Mouse (Mus musculus): ENCODE data around the gene Arrdc2. TPM values are rescaled to one million over a fixed set of nuclear protein-coding genes. Genes with fewer than 3 reads are reported as not detected.
A peak's percentile ranks its signal among the peaks of the same experiment; 100 is the strongest.

Arrdc2 gene
- polyA plus RNA-seq, 1 experiment = 30.6 TPM

DNA sequence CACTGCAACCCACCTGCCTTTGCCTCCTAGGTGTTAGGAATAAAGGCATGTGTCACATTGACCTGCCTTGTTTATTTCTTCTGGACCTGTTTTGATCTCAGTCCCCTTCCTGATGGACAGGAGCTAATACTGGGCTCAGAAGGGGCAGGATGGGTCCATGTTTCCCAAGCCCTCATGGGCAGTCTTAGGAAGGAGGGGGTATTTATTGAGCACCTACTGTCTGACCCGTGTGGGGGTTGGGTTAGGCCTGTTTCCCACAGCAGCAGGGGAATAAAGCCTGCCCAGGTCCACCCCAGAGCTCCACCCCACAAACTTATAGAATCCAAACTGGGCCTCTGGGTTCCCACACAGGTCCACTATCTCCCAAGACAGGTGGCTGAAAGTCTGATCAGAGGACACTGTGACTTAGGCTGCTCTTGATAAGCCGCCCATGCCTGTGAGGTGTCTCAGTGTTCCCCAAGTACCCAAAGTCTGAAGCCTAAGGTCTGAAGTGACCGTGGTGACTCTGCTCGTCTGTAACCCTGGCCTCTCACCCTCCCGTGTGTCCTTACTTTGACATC lies 3.8 kb upstream of the Arrdc2 start:
- Histone ChIP-seq H3K4me3 (replicated peaks) (no peak overlapping the region), H3K4me1 (peaks cover 39% of the 10 kb centered on the region), H3K36me3 (replicated peaks; ENCODE audit: low read length) (no peaks in the 10 kb centered on the region), H3K9me3 (no peaks in the 10 kb centered on the region), H3K27me3 (replicated peaks) (peaks cover 29% of the 10 kb centered on the region)
- no peak for TF ChIP-seq GATA1 (IDR thresholded peaks at IDR 0.05; ENCODE audit: borderline replicate concordance, low read length)
- TF ChIP-seq FLI1 (IDR thresholded peaks at IDR 0.05; ENCODE audit: low read length) = no peak

GRCm38 (mm10) chr8:70842484-70842883 lies 3.0 kb upstream of the Arrdc2 start:
- Histone ChIP-seq H3K4me1 (peaks cover 40% of the 10 kb centered on the region), H3K27me3 (replicated peaks) (peaks cover 21% of the 10 kb centered on the region), H3K36me3 (replicated peaks; ENCODE audit: low read length) (peaks cover 2% of the 10 kb centered on the region), H3K4me3 (replicated peaks) (no peak overlapping the region), H3K9me3 (no peaks in the 10 kb centered on the region)
- TF ChIP-seq FLI1 (IDR thresholded peaks at IDR 0.05; ENCODE audit: low read length) (no peak), GATA1 (IDR thresholded peaks at IDR 0.05; ENCODE audit: borderline replicate concordance, low read length) (no peak)

DNA sequence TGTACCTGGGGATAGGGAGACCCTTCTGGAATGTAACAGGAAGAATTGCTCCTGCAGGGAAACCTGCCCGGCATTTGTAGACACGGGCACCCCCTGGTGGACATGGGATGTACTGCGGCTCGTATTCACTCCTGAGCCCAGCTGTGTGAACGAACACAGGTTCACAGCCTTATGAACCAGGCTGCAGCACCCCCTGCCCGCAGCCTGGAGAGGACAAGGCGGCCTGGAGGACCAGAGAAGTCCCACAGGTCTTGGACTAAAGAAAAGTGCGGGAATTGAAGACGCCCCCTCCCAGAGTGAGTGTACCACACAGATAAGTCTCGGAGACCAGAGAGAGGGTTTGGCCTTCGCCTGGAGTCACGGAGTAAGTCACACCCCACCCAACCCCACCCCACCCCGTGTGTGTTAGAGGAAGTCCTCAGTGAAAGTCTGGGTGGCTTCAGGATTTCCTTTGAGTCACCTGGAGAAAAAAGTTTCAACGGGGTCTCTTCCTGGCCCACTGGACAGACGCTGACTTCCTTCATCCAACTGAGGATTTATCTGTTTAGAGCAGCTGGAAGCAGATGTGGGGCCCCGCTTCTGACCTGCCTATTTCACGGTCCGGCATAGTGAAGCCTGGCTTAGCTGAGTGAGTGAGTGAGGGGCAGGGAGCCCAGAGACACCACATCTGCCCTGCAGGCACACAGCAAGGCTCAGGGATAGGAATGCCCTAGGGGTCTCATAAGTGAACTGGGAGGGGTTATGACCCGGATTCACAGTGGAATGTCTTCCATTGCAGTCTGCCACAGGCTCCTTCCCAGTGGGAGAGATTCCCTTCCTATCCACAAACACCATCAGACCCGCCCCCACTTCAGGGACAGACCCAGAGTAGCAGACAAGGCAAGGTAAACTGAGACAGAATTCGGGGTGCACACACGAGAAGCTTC lies 1.9 kb upstream of the Arrdc2 start:
- Histone ChIP-seq H3K36me3 (replicated peaks; ENCODE audit: low read length) (peaks cover 13% of the 10 kb centered on the region), H3K27me3 (replicated peaks) (peaks cover 13% of the 10 kb centered on the region), H3K9me3 (no peaks in the 10 kb centered on the region), H3K4me3 (replicated peaks) (peak overlapping the region; percentile 50), H3K4me1 (peaks cover 48% of the 10 kb centered on the region)
- TF ChIP-seq GATA1 (IDR thresholded peaks at IDR 0.05; ENCODE audit: borderline replicate concordance, low read length) (no peak), FLI1 (IDR thresholded peaks at IDR 0.05; ENCODE audit: low read length) (no peak)

GRCm38 (mm10) chr8:70840590-70840989 lies 1.1 kb upstream of the Arrdc2 start:
- Histone ChIP-seq H3K4me1 (peaks cover 53% of the 10 kb centered on the region), H3K27me3 (replicated peaks) (peaks cover 8% of the 10 kb centered on the region), H3K9me3 (no peaks in the 10 kb centered on the region), H3K4me3 (replicated peaks) (no peak overlapping the region), H3K36me3 (replicated peaks; ENCODE audit: low read length) (peaks cover 21% of the 10 kb centered on the region)
- no peak for TF ChIP-seq GATA1 (IDR thresholded peaks at IDR 0.05; ENCODE audit: borderline replicate concordance, low read length)
- no peak for TF ChIP-seq FLI1 (IDR thresholded peaks at IDR 0.05; ENCODE audit: low read length)

- peak overlapping the region; percentile 93 for H3K4me3 ChIP-seq (replicated peaks)
- H3K36me3 ChIP-seq (replicated peaks; ENCODE audit: low read length) = peaks cover 38% of the 10 kb centered on the region
- H3K27me3 ChIP-seq (replicated peaks) = peaks cover 5% of the 10 kb centered on the region
- H3K4me1 ChIP-seq = peaks cover 59% of the 10 kb centered on the region
- H3K9me3 ChIP-seq = no peaks in the 10 kb centered on the region
- TF ChIP-seq GATA1 (IDR thresholded peaks at IDR 0.05; ENCODE audit: borderline replicate concordance, low read length) (no peak), FLI1 (IDR thresholded peaks at IDR 0.05; ENCODE audit: low read length) (no peak)
These were observed 689 bp downstream of the Arrdc2 start for GRCm38 (mm10) chr8:70838654-70839407.

DNA sequence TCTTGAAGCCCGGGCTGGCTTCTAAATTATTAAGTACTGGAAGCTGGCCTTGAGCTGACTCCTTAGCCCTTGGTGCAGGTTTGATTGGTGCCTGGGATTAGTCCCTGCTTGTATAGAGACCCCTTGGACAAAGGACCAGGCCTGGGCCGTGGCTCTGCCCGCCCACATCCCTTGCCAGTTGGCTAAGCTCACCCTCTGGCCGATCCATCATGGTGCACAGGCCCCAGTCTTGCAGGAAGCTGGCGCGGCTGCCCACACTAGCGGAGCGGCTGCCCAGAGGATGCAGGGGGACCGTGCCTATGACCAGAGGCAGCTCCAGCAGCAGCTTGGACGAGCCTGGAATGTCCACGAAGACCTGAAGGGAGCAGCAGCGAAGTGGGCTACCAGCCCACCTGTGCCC lies 2.9 kb downstream of the Arrdc2 start:
- TF ChIP-seq FLI1 (IDR thresholded peaks at IDR 0.05; ENCODE audit: low read length) (no peak), GATA1 (IDR thresholded peaks at IDR 0.05; ENCODE audit: borderline replicate concordance, low read length) (no peak)
- Histone ChIP-seq H3K36me3 (replicated peaks; ENCODE audit: low read length) (peaks cover 40% of the 10 kb centered on the region), H3K27me3 (replicated peaks) (peaks cover 4% of the 10 kb centered on the region), H3K9me3 (no peaks in the 10 kb centered on the region), H3K4me3 (replicated peaks) (peak overlapping the region; percentile 12), H3K4me1 (peaks cover 80% of the 10 kb centered on the region)

DNA sequence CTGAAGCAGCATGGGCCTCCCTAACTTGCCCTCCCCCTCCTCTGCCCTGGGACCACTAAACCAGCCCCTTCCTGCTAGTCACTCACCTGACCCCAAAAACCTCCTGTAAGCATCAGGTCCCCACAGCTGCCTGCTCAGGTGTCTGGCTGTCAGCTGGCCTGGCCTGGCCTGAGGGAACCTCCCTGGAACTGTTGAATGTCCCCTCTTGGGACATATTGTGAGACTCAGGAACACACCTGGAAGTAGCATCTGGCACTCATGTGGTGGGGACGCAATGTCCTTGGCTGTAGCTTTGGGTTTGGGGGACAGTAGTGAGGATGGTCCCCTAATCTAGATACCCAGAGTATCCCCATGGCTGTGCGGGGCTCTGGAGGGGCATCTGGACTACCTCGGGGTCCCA lies 5.4 kb downstream of the Arrdc2 start:
- Histone ChIP-seq H3K9me3 (no peaks in the 10 kb centered on the region), H3K27me3 (replicated peaks) (peaks cover 14% of the 10 kb centered on the region), H3K4me3 (replicated peaks) (no peak overlapping the region), H3K36me3 (replicated peaks; ENCODE audit: low read length) (peaks cover 40% of the 10 kb centered on the region), H3K4me1 (peaks cover 70% of the 10 kb centered on the region)
- no peak for TF ChIP-seq FLI1 (IDR thresholded peaks at IDR 0.05; ENCODE audit: low read length)
- no peak for TF ChIP-seq GATA1 (IDR thresholded peaks at IDR 0.05; ENCODE audit: borderline replicate concordance, low read length)

DNA sequence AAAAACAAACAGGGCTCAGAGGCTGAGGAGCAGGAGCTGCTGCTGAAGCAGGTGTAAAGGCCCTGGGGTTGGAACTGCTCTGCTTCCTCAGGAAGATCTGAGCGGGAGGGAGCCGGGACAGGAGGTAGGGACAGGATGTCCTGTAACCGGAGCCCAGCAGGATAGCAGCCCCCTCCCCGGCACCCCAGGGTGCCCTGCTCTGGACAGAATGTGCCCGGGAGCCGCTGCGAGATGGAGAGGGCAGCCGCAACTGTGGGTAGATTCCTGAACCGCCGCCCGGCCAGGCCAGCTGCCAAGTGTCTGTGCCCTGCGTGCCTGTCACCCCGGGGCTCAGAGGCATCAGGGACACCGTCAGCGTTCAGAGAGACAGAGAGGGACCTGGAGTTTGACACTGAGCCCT lies 6.0 kb downstream of the Arrdc2 start:
- Histone ChIP-seq H3K9me3 (no peaks in the 10 kb centered on the region), H3K4me3 (replicated peaks) (peak overlapping the region; percentile 62), H3K36me3 (replicated peaks; ENCODE audit: low read length) (peaks cover 40% of the 10 kb centered on the region), H3K4me1 (peaks cover 67% of the 10 kb centered on the region), H3K27me3 (replicated peaks) (peaks cover 15% of the 10 kb centered on the region)
- TF ChIP-seq FLI1 (IDR thresholded peaks at IDR 0.05; ENCODE audit: low read length) = no peak
- no peak for TF ChIP-seq GATA1 (IDR thresholded peaks at IDR 0.05; ENCODE audit: borderline replicate concordance, low read length)

DNA sequence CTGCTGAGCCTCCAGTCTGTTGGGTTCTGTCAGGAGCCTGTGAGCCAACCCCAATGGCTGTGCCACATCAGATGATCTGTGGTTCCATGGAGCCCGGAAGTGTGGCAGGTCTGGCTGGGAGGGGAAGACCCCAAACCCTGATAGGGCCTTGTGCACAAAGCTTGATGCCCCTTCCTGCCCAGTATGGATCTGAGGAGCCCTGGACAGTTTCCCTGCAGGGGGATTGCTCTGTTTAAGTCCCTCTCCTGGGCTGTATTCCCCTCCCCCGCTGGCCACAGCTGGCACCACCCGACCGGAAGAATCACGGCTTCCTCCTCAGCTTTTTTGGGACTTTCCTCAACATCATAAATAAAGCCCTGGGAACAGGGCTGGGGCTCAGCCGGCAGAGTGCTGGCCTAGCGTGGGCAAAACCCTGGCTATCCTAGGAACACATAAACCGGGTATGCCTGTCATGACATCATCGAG lies 6.5 kb downstream of the Arrdc2 start:
- Histone ChIP-seq H3K27me3 (replicated peaks) (peaks cover 18% of the 10 kb centered on the region), H3K4me1 (peaks cover 63% of the 10 kb centered on the region), H3K36me3 (replicated peaks; ENCODE audit: low read length) (peaks cover 40% of the 10 kb centered on the region), H3K4me3 (replicated peaks) (peak overlapping the region; percentile 62), H3K9me3 (no peaks in the 10 kb centered on the region)
- no peak for TF ChIP-seq GATA1 (IDR thresholded peaks at IDR 0.05; ENCODE audit: borderline replicate concordance, low read length)
- TF ChIP-seq FLI1 (IDR thresholded peaks at IDR 0.05; ENCODE audit: low read length) = no peak
